Mouse (Mus musculus): ENCODE measurements around the gene Etv6. TPM values are rescaled to one million over a fixed set of nuclear protein-coding genes. Genes with fewer than 3 reads are reported as not detected.

Gene Etv6
- polyA plus RNA-seq, 1 experiment from 2014 or later: 3.4 TPM

- Histone ChIP-seq H3K27me3 (replicated peaks; ENCODE audit: control insufficient read depth, insufficient read depth, low read length) (no peaks in the 10 kb centered on the region), H3K4me3 (ENCODE audit: low read length) (no peak overlapping the region), H3K9ac (ENCODE audit: low read depth, low read length) (no peak overlapping the region), H3K4me1 (ENCODE audit: control insufficient read depth, insufficient read depth, low read depth, low read length) (no peaks in the 10 kb centered on the region), H3K4me2 (ENCODE audit: low read length) (no peak overlapping the region), H3K36me3 (ENCODE audit: control insufficient read depth, insufficient read depth, low read length) (no peaks in the 10 kb centered on the region), H3K9me3 (ENCODE audit: control insufficient read depth, low read length) (no peaks in the 10 kb centered on the region), H3K27ac (ENCODE audit: low read depth, low read length) (no peak overlapping the region)
- 80% methylated on average over 7 of the region's 7 CpGs for WGBS
- no peak for ATAC-seq
Observed at GRCm38 (mm10) chr6:134089671-134090377, 54.3 kb downstream of the Etv6 start.

GRCm38 (mm10) chr6:134090378-134090692 is 54.8 kb downstream of the Etv6 start:
- H3K4me1 ChIP-seq (ENCODE audit: control insufficient read depth, insufficient read depth, low read depth, low read length): no peaks in the 10 kb centered on the region
- no peak for ATAC-seq
- H3K4me3 ChIP-seq (ENCODE audit: low read length): no peak overlapping the region
- H3K9ac ChIP-seq (ENCODE audit: low read depth, low read length): no peak overlapping the region
- no peak overlapping the region for H3K4me2 ChIP-seq (ENCODE audit: low read length)
- H3K9me3 ChIP-seq (ENCODE audit: control insufficient read depth, low read length): no peaks in the 10 kb centered on the region
- H3K27me3 ChIP-seq (replicated peaks; ENCODE audit: control insufficient read depth, insufficient read depth, low read length): no peaks in the 10 kb centered on the region
- no peak overlapping the region for H3K27ac ChIP-seq (ENCODE audit: low read depth, low read length)
- no peaks in the 10 kb centered on the region for H3K36me3 ChIP-seq (ENCODE audit: control insufficient read depth, insufficient read depth, low read length)
- WGBS: 67% methylated on average over 4 of the region's 4 CpGs

- H3K4me2 ChIP-seq (ENCODE audit: low read length): no peak overlapping the region
- no peak overlapping the region for H3K27ac ChIP-seq (ENCODE audit: low read depth, low read length)
- no peaks in the 10 kb centered on the region for H3K9me3 ChIP-seq (ENCODE audit: control insufficient read depth, low read length)
- ATAC-seq: no peak
- no peaks in the 10 kb centered on the region for H3K36me3 ChIP-seq (ENCODE audit: control insufficient read depth, insufficient read depth, low read length)
- 92% methylated on average over 4 of the region's 4 CpGs for WGBS
- no peaks in the 10 kb centered on the region for H3K4me1 ChIP-seq (ENCODE audit: control insufficient read depth, insufficient read depth, low read depth, low read length)
- no peak overlapping the region for H3K4me3 ChIP-seq (ENCODE audit: low read length)
- no peak overlapping the region for H3K9ac ChIP-seq (ENCODE audit: low read depth, low read length)
- H3K27me3 ChIP-seq (replicated peaks; ENCODE audit: control insufficient read depth, insufficient read depth, low read length): no peaks in the 10 kb centered on the region
Observed at GRCm38 (mm10) chr6:134090875-134091274, 55.4 kb downstream of the Etv6 start.

- Histone ChIP-seq H3K4me2 (ENCODE audit: low read length) (no peak overlapping the region), H3K4me1 (ENCODE audit: control insufficient read depth, insufficient read depth, low read depth, low read length) (no peaks in the 10 kb centered on the region), H3K27ac (ENCODE audit: low read depth, low read length) (no peak overlapping the region), H3K4me3 (ENCODE audit: low read length) (no peak overlapping the region), H3K9ac (ENCODE audit: low read depth, low read length) (no peak overlapping the region), H3K27me3 (replicated peaks; ENCODE audit: control insufficient read depth, insufficient read depth, low read length) (no peaks in the 10 kb centered on the region), H3K9me3 (ENCODE audit: control insufficient read depth, low read length) (no peaks in the 10 kb centered on the region), H3K36me3 (ENCODE audit: control insufficient read depth, insufficient read depth, low read length) (no peaks in the 10 kb centered on the region)
- no peak for ATAC-seq
- 60% methylated on average over 8 of the region's 8 CpGs for WGBS
Observed at GRCm38 (mm10) chr6:134091398-134091801, 55.9 kb downstream of the Etv6 start.

GRCm38 (mm10) chr6:134094066-134094465 is 58.6 kb downstream of the Etv6 start:
- no peak overlapping the region for H3K4me2 ChIP-seq (ENCODE audit: low read length)

GRCm38 (mm10) chr6:134094620-134095019 is 59.1 kb downstream of the Etv6 start:
- H3K9me3 ChIP-seq (ENCODE audit: control insufficient read depth, low read length): no peaks in the 10 kb centered on the region
- no peak overlapping the region for H3K9ac ChIP-seq (ENCODE audit: low read depth, low read length)
- no peaks in the 10 kb centered on the region for H3K27me3 ChIP-seq (replicated peaks; ENCODE audit: control insufficient read depth, insufficient read depth, low read length)
- H3K27ac ChIP-seq (ENCODE audit: low read depth, low read length): no peak overlapping the region
- 92% methylated on average over 8 of the region's 8 CpGs for WGBS
- no peak for ATAC-seq
- H3K4me1 ChIP-seq (ENCODE audit: control insufficient read depth, insufficient read depth, low read depth, low read length): no peaks in the 10 kb centered on the region
- H3K4me2 ChIP-seq (ENCODE audit: low read length): no peak overlapping the region
- no peaks in the 10 kb centered on the region for H3K36me3 ChIP-seq (ENCODE audit: control insufficient read depth, insufficient read depth, low read length)
- H3K4me3 ChIP-seq (ENCODE audit: low read length): no peak overlapping the region

More at GRCm38 (mm10) chr6:134094066-134094465, 58.6 kb downstream of the Etv6 start:
- H3K27ac ChIP-seq (ENCODE audit: low read depth, low read length): no peak overlapping the region
- no peaks in the 10 kb centered on the region for H3K4me1 ChIP-seq (ENCODE audit: control insufficient read depth, insufficient read depth, low read depth, low read length)
- H3K27me3 ChIP-seq (replicated peaks; ENCODE audit: control insufficient read depth, insufficient read depth, low read length): no peaks in the 10 kb centered on the region
- H3K4me3 ChIP-seq (ENCODE audit: low read length): no peak overlapping the region
- H3K9ac ChIP-seq (ENCODE audit: low read depth, low read length): no peak overlapping the region
- no peaks in the 10 kb centered on the region for H3K36me3 ChIP-seq (ENCODE audit: control insufficient read depth, insufficient read depth, low read length)
- WGBS: 96% methylated on average over 5 of the region's 5 CpGs
- no peak for ATAC-seq
- H3K9me3 ChIP-seq (ENCODE audit: control insufficient read depth, low read length): no peaks in the 10 kb centered on the region

- Histone ChIP-seq H3K9me3 (ENCODE audit: control insufficient read depth, low read length) (no peaks in the 10 kb centered on the region), H3K27me3 (replicated peaks; ENCODE audit: control insufficient read depth, insufficient read depth, low read length) (no peaks in the 10 kb centered on the region), H3K4me2 (ENCODE audit: low read length) (no peak overlapping the region), H3K4me3 (ENCODE audit: low read length) (no peak overlapping the region), H3K36me3 (ENCODE audit: control insufficient read depth, insufficient read depth, low read length) (no peaks in the 10 kb centered on the region), H3K27ac (ENCODE audit: low read depth, low read length) (no peak overlapping the region), H3K4me1 (ENCODE audit: control insufficient read depth, insufficient read depth, low read depth, low read length) (no peaks in the 10 kb centered on the region), H3K9ac (ENCODE audit: low read depth, low read length) (no peak overlapping the region)
- 86% methylated on average over 4 of the region's 4 CpGs for WGBS
- no peak for ATAC-seq
Observed at GRCm38 (mm10) chr6:134095582-134095981, 60.1 kb downstream of the Etv6 start.

GRCm38 (mm10) chr6:134099976-134100743 is 64.7 kb downstream of the Etv6 start:
- Histone ChIP-seq H3K9me3 (ENCODE audit: control insufficient read depth, low read length) (no peaks in the 10 kb centered on the region), H3K4me1 (ENCODE audit: control insufficient read depth, insufficient read depth, low read depth, low read length) (no peaks in the 10 kb centered on the region)

GRCm38 (mm10) chr6:134102396-134102795 is 66.9 kb downstream of the Etv6 start:
- H3K27me3 ChIP-seq (replicated peaks; ENCODE audit: control insufficient read depth, insufficient read depth, low read length): no peaks in the 10 kb centered on the region
- H3K27ac ChIP-seq (ENCODE audit: low read depth, low read length): no peak overlapping the region
- H3K4me1 ChIP-seq (ENCODE audit: control insufficient read depth, insufficient read depth, low read depth, low read length): peaks cover 10% of the 10 kb centered on the region
- ATAC-seq: no peak
- no peak overlapping the region for H3K9ac ChIP-seq (ENCODE audit: low read depth, low read length)
- no peak overlapping the region for H3K4me2 ChIP-seq (ENCODE audit: low read length)
- 95% methylated on average over 1 of the region's 1 CpGs for WGBS
- no peaks in the 10 kb centered on the region for H3K36me3 ChIP-seq (ENCODE audit: control insufficient read depth, insufficient read depth, low read length)
- no peaks in the 10 kb centered on the region for H3K9me3 ChIP-seq (ENCODE audit: control insufficient read depth, low read length)
- H3K4me3 ChIP-seq (ENCODE audit: low read length): no peak overlapping the region

More at GRCm38 (mm10) chr6:134099976-134100743, 64.7 kb downstream of the Etv6 start:
- Histone ChIP-seq H3K9ac (ENCODE audit: low read depth, low read length) (no peak overlapping the region), H3K4me3 (ENCODE audit: low read length) (no peak overlapping the region), H3K27me3 (replicated peaks; ENCODE audit: control insufficient read depth, insufficient read depth, low read length) (no peaks in the 10 kb centered on the region), H3K4me2 (ENCODE audit: low read length) (no peak overlapping the region), H3K36me3 (ENCODE audit: control insufficient read depth, insufficient read depth, low read length) (no peaks in the 10 kb centered on the region), H3K27ac (ENCODE audit: low read depth, low read length) (no peak overlapping the region)
- ATAC-seq: no peak
- WGBS: 86% methylated on average over 11 of the region's 11 CpGs
